In genomic region chr2:146044926-146045890, GRCm38 (mm10) we compare ENCODE assay signal across 8 mouse cellular contexts.
DNase-seq lines count a peak whose midpoint lies in the region; ATAC-seq and TF ChIP-seq lines count a peak whose summit lies in the region.

No protein-coding gene starts in this region.

- no peak for TF ChIP-seq CTCF in heart, adult 2 months (IDR thresholded peaks at IDR 0.05)
- no peak for TF ChIP-seq CTCF in brain, embryonic 14.5 days (IDR thresholded peaks at IDR 0.05; ENCODE audit: borderline replicate concordance, extremely low read depth, insufficient read depth, insufficient read length)
- 0 out of 2 replicates have a peak, but pooled peaks have one; percentile 2 for TF ChIP-seq CTCF in forebrain, postnatal 0 days (IDR thresholded peaks at IDR 0.05; ENCODE audit: low read depth)

- H3K79me2 ChIP-seq in heart, adult 2 months (replicated peaks; ENCODE audit: control insufficient read depth, insufficient read depth, low read length), result no peaks in the 10 kb centered on the region

- H3K9ac ChIP-seq in heart, embryonic 11.5 days (ENCODE audit: low read depth, low read length), result no peak overlapping the region
- no peak overlapping the region for H3K9ac ChIP-seq in heart, adult 2 months (ENCODE audit: low read depth, low read length)
- H3K9ac ChIP-seq in forebrain, postnatal 0 days, result 0 out of 2 replicates have a peak overlapping the region, but pooled peaks have one; percentile 11
- no peak overlapping the region for H3K9ac ChIP-seq in intestine, embryonic 15.5 days

- H3K27me3 ChIP-seq in heart, embryonic 11.5 days (ENCODE audit: control insufficient read depth, insufficient read depth, low read length), result no peaks in the 10 kb centered on the region
- 0 out of 2 replicates have a peak, but pooled peaks cover 3% of the 10 kb centered on the region for H3K27me3 ChIP-seq in heart, adult 2 months (ENCODE audit: control insufficient read depth, insufficient read depth, low read length)
- no peaks in the 10 kb centered on the region for H3K27me3 ChIP-seq in forebrain, postnatal 0 days (ENCODE audit: insufficient read depth, low read length)
- no peaks in the 10 kb centered on the region for H3K27me3 ChIP-seq in intestine, embryonic 15.5 days (replicated peaks)

- DNase-seq in heart, adult 2 months, result no peak
- peak; percentile 96 for DNase-seq in brain, embryonic 14.5 days (ENCODE audit: low read depth)
- peak; percentile 76 for DNase-seq in forebrain, postnatal 0 days
- peak; percentile 70 to 72 for DNase-seq in layer of hippocampus, postnatal 10 days (ENCODE audit: low spot score in 2 of 2)
- peak; percentile 37 for DNase-seq in retina, embryonic 14.5 days (ENCODE audit: low spot score)

- H3K36me3 ChIP-seq in heart, embryonic 11.5 days (ENCODE audit: control insufficient read depth, insufficient read depth, low read length), result no peaks in the 10 kb centered on the region
- no peaks in the 10 kb centered on the region for H3K36me3 ChIP-seq in heart, adult 2 months (ENCODE audit: control insufficient read depth, insufficient read depth, low read length)
- no peaks in the 10 kb centered on the region for H3K36me3 ChIP-seq in forebrain, postnatal 0 days (ENCODE audit: insufficient read depth)
- no peaks in the 10 kb centered on the region for H3K36me3 ChIP-seq in intestine, embryonic 15.5 days

- no peak for ATAC-seq in heart, embryonic 11.5 days (replicated peaks; ENCODE audit: insufficient number of reproducible peaks, low FRiP score, low TSS enrichment)
- ATAC-seq in forebrain, postnatal 0 days, result peak; percentile 90
- no peak for ATAC-seq in CD4-positive, CD25-positive, alpha-beta regulatory T cell, adult 4 months
- no peak for ATAC-seq in intestine, embryonic 15.5 days

- TF ChIP-seq POLR2A in heart, adult 2 months (IDR thresholded peaks at IDR 0.05; ENCODE audit: insufficient read depth, low read depth, low read length), result no peak
- no peak for TF ChIP-seq POLR2A in brain, embryonic 14.5 days (IDR thresholded peaks at IDR 0.05; ENCODE audit: borderline replicate concordance, extremely low read depth, insufficient read depth, insufficient read length, poor library complexity, severe bottlenecking)

- 40% methylated on average over 24 of the region's 24 CpGs for WGBS in heart, embryonic 11.5 days (ENCODE audit: insufficient replicate concordance)
- WGBS in heart, adult 2 months, result 44% methylated on average over 24 of the region's 24 CpGs
- 20% methylated on average over 24 of the region's 24 CpGs for WGBS in forebrain, postnatal 0 days
- 45% methylated on average over 24 of the region's 24 CpGs for WGBS in intestine, embryonic 15.5 days

- H3K4me3 ChIP-seq in heart, embryonic 11.5 days (ENCODE audit: low read depth, low read length), result no peak overlapping the region
- H3K4me3 ChIP-seq in heart, adult 2 months, result no peak overlapping the region
- H3K4me3 ChIP-seq in forebrain, postnatal 0 days (ENCODE audit: low read depth, low read length), result no peak overlapping the region
- H3K4me3 ChIP-seq in intestine, embryonic 15.5 days (replicated peaks), result no peak overlapping the region

- intact Hi-C loops in heart, adult 2 months (cut with DNase I), result no loop called here

- H3K9me3 ChIP-seq in heart, embryonic 11.5 days (replicated peaks; ENCODE audit: control insufficient read depth, low read length), result no peaks in the 10 kb centered on the region
- H3K9me3 ChIP-seq in forebrain, postnatal 0 days (ENCODE audit: low read length), result no peaks in the 10 kb centered on the region
- H3K9me3 ChIP-seq in intestine, embryonic 15.5 days, result no peaks in the 10 kb centered on the region

- no peak overlapping the region for H3K27ac ChIP-seq in heart, embryonic 11.5 days (ENCODE audit: low read depth, low read length)
- H3K27ac ChIP-seq in heart, adult 2 months, result no peak overlapping the region
- H3K27ac ChIP-seq in forebrain, postnatal 0 days (ENCODE audit: low read depth, low read length), result no peak overlapping the region
- no peak overlapping the region for H3K27ac ChIP-seq in intestine, embryonic 15.5 days

- H3K4me1 ChIP-seq in heart, embryonic 11.5 days (ENCODE audit: control insufficient read depth, insufficient read depth, low read length), result 0 out of 2 replicates have a peak, but pooled peaks cover 12% of the 10 kb centered on the region
- H3K4me1 ChIP-seq in heart, adult 2 months (ENCODE audit: control insufficient read depth, insufficient read depth, low read length), result no peaks in the 10 kb centered on the region
- peaks cover 9% of the 10 kb centered on the region; the same call in 1 of the 2 replicates for H3K4me1 ChIP-seq in forebrain, postnatal 0 days (ENCODE audit: insufficient read depth)
- H3K4me1 ChIP-seq in intestine, embryonic 15.5 days (replicated peaks), result no peaks in the 10 kb centered on the region

- TF ChIP-seq EP300 in heart, adult 2 months (IDR thresholded peaks at IDR 0.05; ENCODE audit: insufficient read depth, low read depth, low read length), result no peak

- H3K4me2 ChIP-seq in heart, embryonic 11.5 days, result peak overlapping the region; percentile 17; the same call in 1 of the 2 replicates
- H3K4me2 ChIP-seq in forebrain, postnatal 0 days (ENCODE audit: low read depth), result peak overlapping the region; percentile 44
- H3K4me2 ChIP-seq in intestine, embryonic 15.5 days (replicated peaks), result no peak overlapping the region

Comparison
In these comparisons a context has a peak if more than half of its experiments do, and no peak if none do; other contexts are left out.
1. DNase-seq: peak in brain, embryonic 14.5 days (single experiment), forebrain, postnatal 0 days (single experiment), layer of hippocampus, postnatal 10 days (2 of 2) and retina, embryonic 14.5 days (single experiment); none in heart, adult 2 months (0 of 2).